Mouse (Mus musculus) heart, adult 2 months (tissue): ENCODE data around the gene B4galt4. TPM values are rescaled to one million over a fixed set of nuclear protein-coding genes. Genes with fewer than 3 reads are reported as not detected.

ENCODE experiments used
- DNase-seq, 2 experiments: peaks; one replicate each; pipeline ENCODE4 v3.0.0; 2021
- H3K27ac ChIP-seq: fragments of 200-600 bp; 2 replicates; pipeline ENCODE4 v1.8.1; 2022
- H3K27me3 ChIP-seq: fragments of 200-500 bp; 2 replicates; pipeline ENCODE4 v1.6.1; 2012; ENCODE audit warnings: mild to moderate bottlenecking, low read length, inconsistent platforms, mixed read lengths; ENCODE audit not compliant: control insufficient read depth, insufficient read depth
- H3K36me3 ChIP-seq: fragments of 200-500 bp; 2 replicates; pipeline ENCODE4 v1.6.1; 2012; ENCODE audit warnings: low read length, inconsistent platforms; ENCODE audit not compliant: control insufficient read depth, insufficient read depth
- H3K4me1 ChIP-seq: fragments of 200-500 bp; 2 replicates; pipeline ENCODE4 v1.6.1; 2011; ENCODE audit warnings: low read length; ENCODE audit not compliant: control insufficient read depth, insufficient read depth
- H3K4me3 ChIP-seq: fragments of 200-600 bp; 2 replicates; pipeline ENCODE4 v1.8.1; 2022
- H3K79me2 ChIP-seq: fragments of 200-500 bp; replicated peaks from 2 replicates; pipeline ENCODE4 v1.6.1; 2012; ENCODE audit warnings: mild to moderate bottlenecking, inconsistent platforms, low read length, moderate library complexity, mixed read lengths; ENCODE audit not compliant: control insufficient read depth, insufficient read depth
- H3K9ac ChIP-seq: fragments of 200-500 bp; 2 replicates; pipeline ENCODE4 v1.6.1; 2012; ENCODE audit warnings: low read depth, mild to moderate bottlenecking, control low read depth, inconsistent platforms, low read length, mixed read lengths
- CTCF ChIP-seq: fragments of 200-600 bp; IDR thresholded peaks from 2 replicates; pipeline ENCODE4 v1.8.1; 2022; ENCODE audit warnings: antibody characterized with exemption, mild to moderate bottlenecking, moderate library complexity
- EP300 ChIP-seq: fragments of 200-500 bp; IDR thresholded peaks from 2 replicates; pipeline ENCODE4 v1.6.1; 2011; ENCODE audit warnings: low read depth, low read length, control low read depth; ENCODE audit not compliant: insufficient read depth
- POLR2A ChIP-seq: fragments of 200-500 bp; IDR thresholded peaks from 2 replicates; pipeline ENCODE4 v1.6.1; 2011; ENCODE audit warnings: mild to moderate bottlenecking, low read depth, low read length, control low read depth; ENCODE audit not compliant: insufficient read depth
- WGBS: fragments of 180-500 bp; shearing (Covaris S2); methylation state at CpG from one replicate; pipeline ENCODE4 v1.1.7; 2018; 5-methylcytosine and 5-hydroxymethylcytosine counted together
- intact Hi-C: fragments of 180-260 bp; cut with DNase I; formaldehyde crosslinking; loops from one replicate; pipeline ENCODE4 v1.15.1; 2025
- polyA plus RNA-seq: library from polyadenylated mRNA; depleted of rRNA; stranded (reverse); fragments of >200 nt; gene quantifications from 2 replicates; pipeline ENCODE4 v1.2.3, GENCODE M21; 2012
- total RNA-seq, 2 experiments: library from RNA; stranded (reverse); gene quantifications; 2 replicates each; pipeline ENCODE4 v1.2.3; 2021

Gene B4galt4
- total and polyA plus RNA-seq, 3 experiments = 6.4 to 13.2 (median 8.1) TPM

DNA sequence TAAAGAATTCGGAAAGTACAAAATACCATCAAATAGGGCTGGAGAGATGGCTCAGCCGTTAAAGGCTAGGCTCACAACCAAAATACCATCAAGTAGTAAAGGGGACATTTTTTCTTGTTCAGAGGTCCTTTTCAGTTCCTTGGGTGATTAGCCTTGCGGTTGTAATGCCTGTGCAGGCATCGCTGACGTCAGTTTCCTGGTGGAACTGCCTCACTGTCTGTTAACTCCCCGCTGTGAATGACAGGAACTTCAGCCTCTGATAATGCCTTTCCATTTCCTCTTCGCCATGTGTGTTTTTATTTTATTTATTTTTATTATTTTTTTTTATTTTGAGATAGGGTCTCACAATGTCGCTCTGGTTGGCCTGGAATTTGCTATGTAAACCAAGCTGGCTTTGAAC, 11.1 kb upstream of the B4galt4 start:
- H3K27me3 ChIP-seq = no peaks in the 10 kb centered on the region
- peak in 1 of 2 experiments; percentile 62 for DNase-seq
- no peaks in the 10 kb centered on the region for H3K36me3 ChIP-seq
- H3K79me2 ChIP-seq = no peaks in the 10 kb centered on the region
- TF ChIP-seq POLR2A (peak; percentile 56), CTCF (0 out of 2 replicates have a peak, but pooled peaks have one; percentile 15), EP300 (no peak)
- H3K4me1 ChIP-seq = peaks cover 4% of the 10 kb centered on the region
- intact Hi-C loops = loop anchor here (1.0 kb wide), 1 partner anchor 11 kb away; the partner anchor contains the start of gene B4galt4
- H3K9ac ChIP-seq = no peak overlapping the region
- peak overlapping the region; percentile 47; the same call in 1 of the 2 replicates for H3K4me3 ChIP-seq
- peak overlapping the region; percentile 85 for H3K27ac ChIP-seq
- 29% methylated on average over 8 of the region's 8 CpGs for WGBS

DNA sequence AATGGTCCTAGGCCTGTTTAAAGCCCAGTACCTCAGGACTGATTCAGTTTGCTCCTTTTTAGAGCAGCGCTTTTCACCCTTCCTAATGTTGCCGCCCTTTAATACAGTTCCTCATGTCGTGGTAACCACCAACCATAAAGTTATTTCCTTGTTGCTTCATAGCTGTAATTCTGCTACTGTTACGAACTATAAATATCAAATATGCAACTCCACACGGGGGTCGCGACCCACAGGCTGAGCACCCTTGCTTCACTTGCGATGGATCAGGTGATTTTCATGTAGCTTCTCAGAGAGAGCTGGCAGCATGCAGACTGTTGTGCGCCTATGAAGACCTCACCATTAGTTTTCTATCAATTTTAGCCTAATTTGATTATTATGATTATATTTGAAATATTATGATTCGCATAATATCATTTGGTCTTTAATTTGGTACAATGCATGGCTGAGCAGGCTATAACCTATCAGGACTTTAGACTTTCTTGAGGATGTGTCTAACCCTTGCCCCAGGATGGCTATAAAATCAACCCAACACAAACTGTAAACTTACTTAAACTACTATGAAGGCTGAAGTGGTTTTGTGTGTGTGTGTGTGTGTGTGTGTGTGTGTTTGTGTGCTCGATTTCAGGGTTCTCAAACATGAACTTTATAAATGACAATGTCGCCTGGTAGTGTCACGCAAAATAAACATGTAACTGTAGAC, 710 bp upstream of the B4galt4 start:
- H3K4me1 ChIP-seq = peaks cover 5% of the 10 kb centered on the region
- peak overlapping the region; percentile 90 for H3K27ac ChIP-seq
- no peak for TF ChIP-seq EP300
- TF ChIP-seq CTCF = no peak
- no peak for TF ChIP-seq POLR2A
- DNase-seq = no peak
- WGBS = 79% methylated on average over 13 of the region's 13 CpGs
- peaks cover 1% of the 10 kb centered on the region; the same call in 1 of the 2 replicates for H3K79me2 ChIP-seq
- H3K9ac ChIP-seq = peak overlapping the region; percentile 36; the same call in 1 of the 2 replicates
- intact Hi-C loops = no loop called here
- H3K27me3 ChIP-seq = no peaks in the 10 kb centered on the region
- H3K36me3 ChIP-seq = peaks cover 13% of the 10 kb centered on the region
- H3K4me3 ChIP-seq = peak overlapping the region; percentile 81

DNA sequence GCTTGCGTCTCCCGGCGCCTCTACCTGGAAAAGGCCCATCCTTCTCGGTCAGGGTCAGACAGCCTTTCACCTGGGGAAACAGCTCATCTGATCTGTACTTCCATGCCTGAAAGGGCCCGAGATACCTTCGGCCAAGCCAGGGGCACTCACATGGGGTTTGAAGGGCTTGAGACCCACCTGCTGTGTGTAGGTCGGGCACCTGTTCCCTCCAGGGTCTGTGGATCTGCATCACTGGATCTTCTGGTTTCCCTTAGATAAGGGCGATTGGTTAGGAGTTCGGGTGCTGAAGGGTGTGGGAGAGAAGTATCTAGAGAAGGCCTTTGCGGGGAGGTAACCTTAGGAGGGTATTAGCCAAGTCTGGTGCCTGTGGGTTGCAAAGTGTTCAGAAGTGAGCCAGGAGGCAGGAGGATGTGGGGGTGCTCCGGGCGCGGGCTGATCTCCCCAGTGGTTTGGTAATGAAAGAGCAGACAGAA, 631 bp downstream of the B4galt4 start:
- peaks cover 5% of the 10 kb centered on the region for H3K4me1 ChIP-seq
- H3K36me3 ChIP-seq = peaks cover 13% of the 10 kb centered on the region
- intact Hi-C loops = loop anchor here (1.0 to 2.0 kb wide), 2 partner anchors 11 to 14 kb away; no protein-coding TSS in a partner anchor
- TF ChIP-seq EP300 (no peak), POLR2A (0 out of 2 replicates have a peak, but pooled peaks have one; percentile 13), CTCF (no peak)
- no peaks in the 10 kb centered on the region for H3K27me3 ChIP-seq
- H3K79me2 ChIP-seq = peaks cover 1% of the 10 kb centered on the region; the same call in 1 of the 2 replicates
- peak overlapping the region; percentile 89 for H3K9ac ChIP-seq
- H3K27ac ChIP-seq = peak overlapping the region; percentile 90
- peak overlapping the region; percentile 81 for H3K4me3 ChIP-seq
- under 1% methylated on average over 13 of the region's 13 CpGs for WGBS
- DNase-seq = no peak

DNA sequence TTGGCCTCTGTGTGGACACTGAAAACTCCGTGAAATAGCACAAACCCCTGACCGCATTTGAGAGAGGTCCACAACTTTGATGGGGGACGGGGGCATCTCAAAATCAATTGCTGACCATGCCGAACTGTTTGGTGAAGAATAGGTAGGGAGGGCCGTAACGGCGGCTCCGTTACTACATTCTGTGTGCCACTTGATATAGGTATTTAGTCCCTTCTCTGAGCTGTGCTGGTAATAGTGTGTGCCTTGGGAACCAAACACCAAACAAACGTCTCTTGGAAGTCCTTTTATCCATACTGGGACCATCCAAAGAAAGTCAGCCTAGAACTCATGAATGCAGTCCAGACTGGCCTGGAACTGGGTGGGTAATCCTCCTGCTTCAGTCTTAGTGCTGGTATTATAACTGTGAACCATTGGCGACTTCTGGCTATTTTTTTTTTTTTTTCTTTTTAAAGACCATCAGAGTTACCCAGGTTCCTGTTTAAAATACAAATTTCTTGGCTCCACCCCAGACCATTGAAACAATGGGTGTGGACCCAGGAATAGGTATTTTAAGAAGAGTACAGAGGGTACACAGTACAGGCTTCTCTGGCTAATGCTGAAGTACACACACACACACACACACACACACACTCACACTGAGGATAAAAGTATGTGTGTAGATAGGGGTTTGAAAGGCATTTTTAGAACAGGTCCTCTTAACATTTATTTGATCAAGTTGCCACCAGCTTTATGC, 2.0 kb downstream of the B4galt4 start:
- Histone ChIP-seq H3K27ac (peak overlapping the region; percentile 71), H3K9ac (peak overlapping the region; percentile 50; the same call in 1 of the 2 replicates), H3K36me3 (peaks cover 13% of the 10 kb centered on the region), H3K4me3 (peak overlapping the region; percentile 10; the same call in 1 of the 2 replicates), H3K79me2 (peaks cover 1% of the 10 kb centered on the region; the same call in 1 of the 2 replicates), H3K4me1 (peaks cover 5% of the 10 kb centered on the region), H3K27me3 (no peaks in the 10 kb centered on the region)
- no peak for DNase-seq
- TF ChIP-seq CTCF (no peak), POLR2A (peak; percentile 58; the same call in 1 of the 2 replicates), EP300 (no peak)
- 85% methylated on average over 10 of the region's 10 CpGs for WGBS
- intact Hi-C loops = loop anchor here (2.0 kb wide), 1 partner anchor 13 kb away; no protein-coding TSS in a partner anchor

DNA sequence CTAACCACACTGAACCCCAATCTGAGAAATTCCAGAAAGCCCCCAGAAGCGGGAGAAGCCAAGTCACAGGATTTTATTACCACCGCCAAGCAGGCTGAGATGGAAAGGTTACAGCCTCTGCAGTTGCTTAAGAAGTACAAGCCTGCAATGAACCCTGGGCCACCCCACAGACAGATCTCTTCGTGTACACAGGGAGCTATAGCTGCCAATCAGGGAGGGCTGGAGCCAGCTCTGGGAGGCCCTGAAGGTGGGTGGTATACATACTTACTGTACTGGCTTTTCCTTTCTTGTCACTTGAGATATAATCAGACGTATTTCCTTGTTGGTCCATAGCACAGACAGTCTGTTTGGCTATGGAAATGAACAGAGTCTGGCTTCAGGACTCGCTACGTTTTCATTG, 8.7 kb downstream of the B4galt4 start:
- Histone ChIP-seq H3K4me3 (no peak overlapping the region), H3K36me3 (peaks cover 6% of the 10 kb centered on the region), H3K27ac (no peak overlapping the region), H3K9ac (no peak overlapping the region), H3K27me3 (no peaks in the 10 kb centered on the region), H3K79me2 (no peaks in the 10 kb centered on the region), H3K4me1 (peaks cover 3% of the 10 kb centered on the region; the same call in 1 of the 2 replicates)
- no peak for TF ChIP-seq EP300
- TF ChIP-seq CTCF = no peak
- TF ChIP-seq POLR2A = no peak
- no peak for DNase-seq
- 83% methylated on average over 6 of the region's 6 CpGs for WGBS
- intact Hi-C loops = no loop called here
